Mouse (Mus musculus) hindbrain, postnatal 0 days (tissue): ENCODE measurements around the gene Asic1. TPM values are rescaled to one million over a fixed set of nuclear protein-coding genes. Genes with fewer than 3 reads are reported as not detected.

ENCODE experiments used
- ATAC-seq: fragments of 200-750 bp; cut with Nextera tagmentation; 2 replicates; pipeline ENCODE4 v1.8.0; 2017; ENCODE audit warnings: mild to moderate bottlenecking, moderate TSS enrichment, moderate library complexity
- DNase-seq: peaks from one replicate; pipeline ENCODE4 v3.0.0-alpha.2; 2015; ENCODE audit warnings: low spot score
- H3K27ac ChIP-seq: fragments of 300-500 bp; sonication (generic); 2 replicates; pipeline ENCODE4 v1.5.1; 2014; ENCODE audit warnings: mild to moderate bottlenecking
- H3K27me3 ChIP-seq: fragments of 300-500 bp; sonication (generic); 2 replicates; pipeline ENCODE4 v1.6.1; 2014; ENCODE audit warnings: low read length, mixed read lengths; ENCODE audit not compliant: insufficient read depth
- H3K36me3 ChIP-seq: fragments of 300-500 bp; sonication (generic); 2 replicates; pipeline ENCODE4 v1.6.1; 2014; ENCODE audit warnings: low read length, mixed read lengths; ENCODE audit not compliant: insufficient read depth
- H3K4me1 ChIP-seq: fragments of 300-500 bp; sonication (generic); 2 replicates; pipeline ENCODE4 v1.6.1; 2014; ENCODE audit warnings: antibody characterized with exemption, low read length, mixed read lengths; ENCODE audit not compliant: insufficient read depth
- H3K4me2 ChIP-seq: fragments of 300-500 bp; sonication (generic); 2 replicates; pipeline ENCODE4 v1.6.1; 2014; ENCODE audit warnings: low read depth, mild to moderate bottlenecking, low read length, moderate library complexity, mixed read lengths
- H3K4me3 ChIP-seq: fragments of 300-500 bp; sonication (generic); 2 replicates; pipeline ENCODE4 v1.5.1; 2014; ENCODE audit warnings: low read length
- H3K9ac ChIP-seq: fragments of 300-500 bp; sonication (generic); replicated peaks from 2 replicates; pipeline ENCODE4 v1.6.1; 2014; ENCODE audit warnings: mild to moderate bottlenecking, low read length, moderate library complexity, mixed read lengths
- H3K9me3 ChIP-seq: fragments of 300-500 bp; sonication (generic); 2 replicates; pipeline ENCODE4 v1.6.1; 2016; ENCODE audit warnings: low read length, mixed read lengths
- CTCF ChIP-seq: IDR thresholded peaks from 2 replicates; pipeline ENCODE4 v1.5.1; 2016; ENCODE audit warnings: antibody characterized with exemption, control low read depth, low read depth
- WGBS: fragments of 180-500 bp; shearing (Covaris S2); extraction: QIAGEN DNeasy Blood & Tissue Kit; methylation state at CpG from one replicate; pipeline ENCODE4 v1.1.7; 2014; 5-methylcytosine and 5-hydroxymethylcytosine counted together
- polyA plus RNA-seq: library from polyadenylated mRNA; unstranded; fragments of >200 nt; fragmentation: Nextera tagmentation; extraction: Ambion mirVana; gene quantifications from 2 replicates; pipeline ENCODE4 v1.2.1, GENCODE M21; 2015
- total RNA-seq: library from RNA; depleted of rRNA; stranded (reverse); fragments of >200 nt; gene quantifications from 2 replicates; pipeline ENCODE4 v1.2.3, GENCODE M21; 2014

The Asic1 gene
- total and polyA plus RNA-seq, 2 experiments from 2014 or later = 37.1 to 143 TPM

DNA sequence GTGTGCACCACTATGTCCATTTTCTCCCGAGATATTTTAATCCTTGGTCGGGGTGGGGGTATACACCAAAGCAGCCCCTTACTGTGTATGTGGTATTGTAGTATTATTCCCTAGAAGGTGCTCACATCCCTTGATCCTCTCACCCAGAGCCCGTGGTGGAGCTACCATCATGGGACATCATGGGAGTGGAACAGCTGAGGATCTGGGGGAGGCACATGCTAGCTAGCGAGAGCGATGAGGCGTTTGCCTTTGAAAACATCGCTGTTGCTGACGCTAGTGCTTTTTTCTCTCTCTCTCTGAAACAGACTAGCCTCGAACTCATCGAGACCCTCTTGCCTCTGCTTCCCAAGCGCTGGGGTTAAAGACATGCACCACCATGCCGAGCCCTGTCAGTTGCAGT, 46.6 kb downstream of the Asic1 start:
- ATAC-seq (no peak), DNase-seq (no peak)
- Histone ChIP-seq H3K27me3 (no peaks in the 10 kb centered on the region), H3K9ac (no peak overlapping the region), H3K9me3 (no peaks in the 10 kb centered on the region), H3K4me2 (no peak overlapping the region), H3K4me3 (no peak overlapping the region), H3K4me1 (peaks cover 16% of the 10 kb centered on the region), H3K36me3 (peaks cover 21% of the 10 kb centered on the region), H3K27ac (no peak overlapping the region)
- TF ChIP-seq CTCF = no peak
- 78% methylated on average over 12 of the region's 12 CpGs for WGBS

DNA sequence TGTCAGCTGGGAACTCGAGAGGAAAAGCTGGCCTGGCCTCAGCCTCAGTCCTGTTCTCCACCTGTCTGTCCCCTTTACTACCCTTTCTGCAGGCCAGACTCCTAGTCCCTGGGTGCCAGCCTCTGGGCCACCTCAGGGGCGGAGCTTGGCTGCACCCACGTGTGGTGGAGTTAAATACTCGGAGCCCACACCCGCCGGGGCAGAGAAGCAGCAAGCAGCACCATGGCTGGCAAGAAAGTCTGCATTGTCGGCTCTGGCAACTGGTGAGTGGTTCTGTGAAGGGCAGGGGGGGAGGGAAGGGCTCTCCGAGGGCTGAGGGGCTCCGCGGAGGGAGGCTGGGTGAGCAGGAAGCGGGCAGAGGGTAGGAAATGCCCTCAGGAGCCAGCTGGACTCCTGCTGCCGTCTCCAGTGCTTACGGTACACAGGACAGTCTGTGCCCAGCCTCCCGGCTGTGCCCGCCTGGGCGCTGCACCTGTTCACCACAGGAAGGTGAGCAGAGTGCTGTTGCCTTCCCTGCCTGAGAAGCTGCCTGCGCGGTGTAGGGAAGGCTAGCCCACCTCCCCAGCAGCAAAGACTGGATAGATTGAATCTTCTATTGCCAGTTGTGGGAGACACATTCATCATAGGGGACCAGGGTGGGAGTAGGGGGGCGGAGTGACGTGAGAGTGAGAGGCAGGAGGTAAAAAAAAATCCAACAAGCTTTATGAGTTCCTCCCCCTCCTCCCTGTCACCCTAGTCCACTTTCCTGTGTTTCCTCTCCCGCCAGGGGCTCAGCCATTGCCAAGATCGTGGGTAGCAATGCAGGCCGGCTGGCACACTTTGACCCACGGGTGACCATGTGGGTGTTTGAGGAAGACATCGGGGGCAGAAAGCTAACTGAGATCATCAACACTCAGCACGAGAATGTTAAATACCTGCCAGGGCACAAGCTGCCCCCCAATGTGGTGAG, 47.5 kb downstream of the Asic1 start, which contains the start of gene Gpd1:
Gene Gpd1, plus strand, starts transcription at position 130 of the 949 bp plus-strand sequence.
- WGBS = 38% methylated on average over 26 of the region's 26 CpGs

DNA sequence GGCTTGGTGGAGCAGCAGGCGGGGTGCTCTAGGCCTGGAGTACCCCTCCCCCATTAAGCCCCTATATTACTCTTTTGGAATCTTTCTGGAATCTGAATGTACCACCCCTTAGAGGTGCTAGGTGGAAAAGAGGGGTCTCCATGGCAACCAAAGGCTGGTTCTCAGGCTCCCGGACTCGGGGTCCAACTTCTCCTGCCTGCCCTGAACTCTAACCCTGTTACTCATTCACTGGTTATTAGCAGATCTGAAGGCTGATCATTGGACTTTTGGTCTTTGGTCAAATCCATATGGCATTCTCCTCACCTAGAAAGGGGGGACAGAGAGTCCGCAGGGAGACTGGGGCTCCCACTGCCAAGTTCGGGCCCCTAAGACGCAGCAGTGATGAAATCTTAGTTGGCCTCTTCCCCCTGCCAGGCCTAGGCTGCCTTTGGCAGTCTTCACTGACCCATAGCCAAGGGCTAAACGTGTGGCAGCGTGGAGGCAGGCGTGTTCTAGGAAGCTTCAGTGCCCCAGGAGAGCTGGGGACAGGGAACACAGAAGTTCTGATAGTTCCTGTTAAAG, 48.4 kb downstream of the Asic1 start:
- H3K9ac ChIP-seq = no peak overlapping the region; the same call in 1 of the 2 replicates
- no peak overlapping the region for H3K4me2 ChIP-seq
- H3K4me1 ChIP-seq = peaks cover 25% of the 10 kb centered on the region
- ATAC-seq (no peak), DNase-seq (no peak)
- H3K4me3 ChIP-seq = no peak overlapping the region
- no peaks in the 10 kb centered on the region for H3K9me3 ChIP-seq
- H3K36me3 ChIP-seq = peaks cover 4% of the 10 kb centered on the region
- WGBS = 68% methylated on average over 9 of the region's 9 CpGs
- no peaks in the 10 kb centered on the region for H3K27me3 ChIP-seq
- TF ChIP-seq CTCF = no peak
- H3K27ac ChIP-seq = no peak overlapping the region

More for the DNA sequence above, 47.5 kb downstream of the Asic1 start, which contains the start of gene Gpd1:
- H3K9me3 ChIP-seq = no peaks in the 10 kb centered on the region
- TF ChIP-seq CTCF = no peak
- H3K4me1 ChIP-seq = peaks cover 17% of the 10 kb centered on the region
- H3K9ac ChIP-seq = peak within 1 kb of the TSS; percentile 13; the same call in 1 of the 2 replicates
- H3K36me3 ChIP-seq = peaks cover 13% of the 10 kb centered on the region
- DNase-seq = peak; percentile 73
- peak; percentile 59 for ATAC-seq
- no peaks in the 10 kb centered on the region for H3K27me3 ChIP-seq
- H3K27ac ChIP-seq = peak within 1 kb of the TSS; percentile 72
- no peak within 1 kb of the TSS for H3K4me3 ChIP-seq
- peak within 1 kb of the TSS; percentile 27 for H3K4me2 ChIP-seq

DNA sequence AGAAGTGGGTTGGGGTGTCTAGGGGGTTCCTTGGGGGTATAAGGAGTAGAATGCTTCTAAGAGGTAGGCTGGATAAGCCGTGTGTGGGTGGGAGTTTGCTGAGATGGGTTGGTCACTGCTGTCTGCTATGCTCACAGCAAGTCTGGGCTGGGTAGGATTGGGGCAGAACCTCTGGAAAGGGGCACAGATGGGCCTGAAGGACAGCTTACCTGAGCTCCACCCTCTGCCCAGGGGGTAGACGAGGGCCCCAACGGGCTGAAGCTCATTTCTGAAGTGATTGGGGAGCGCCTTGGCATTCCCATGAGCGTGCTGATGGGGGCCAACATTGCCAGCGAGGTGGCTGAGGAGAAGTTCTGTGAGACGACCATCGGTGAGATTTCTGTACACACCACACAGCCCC, 49.7 kb downstream of the Asic1 start:
- no peak overlapping the region for H3K9ac ChIP-seq
- H3K4me3 ChIP-seq = no peak overlapping the region
- no peak overlapping the region for H3K4me2 ChIP-seq
- no peak overlapping the region for H3K27ac ChIP-seq
- 85% methylated on average over 8 of the region's 8 CpGs for WGBS
- H3K27me3 ChIP-seq = no peaks in the 10 kb centered on the region
- ATAC-seq (no peak), DNase-seq (no peak)
- H3K4me1 ChIP-seq = peaks cover 36% of the 10 kb centered on the region
- TF ChIP-seq CTCF = no peak
- H3K36me3 ChIP-seq = no peaks in the 10 kb centered on the region
- no peaks in the 10 kb centered on the region for H3K9me3 ChIP-seq

DNA sequence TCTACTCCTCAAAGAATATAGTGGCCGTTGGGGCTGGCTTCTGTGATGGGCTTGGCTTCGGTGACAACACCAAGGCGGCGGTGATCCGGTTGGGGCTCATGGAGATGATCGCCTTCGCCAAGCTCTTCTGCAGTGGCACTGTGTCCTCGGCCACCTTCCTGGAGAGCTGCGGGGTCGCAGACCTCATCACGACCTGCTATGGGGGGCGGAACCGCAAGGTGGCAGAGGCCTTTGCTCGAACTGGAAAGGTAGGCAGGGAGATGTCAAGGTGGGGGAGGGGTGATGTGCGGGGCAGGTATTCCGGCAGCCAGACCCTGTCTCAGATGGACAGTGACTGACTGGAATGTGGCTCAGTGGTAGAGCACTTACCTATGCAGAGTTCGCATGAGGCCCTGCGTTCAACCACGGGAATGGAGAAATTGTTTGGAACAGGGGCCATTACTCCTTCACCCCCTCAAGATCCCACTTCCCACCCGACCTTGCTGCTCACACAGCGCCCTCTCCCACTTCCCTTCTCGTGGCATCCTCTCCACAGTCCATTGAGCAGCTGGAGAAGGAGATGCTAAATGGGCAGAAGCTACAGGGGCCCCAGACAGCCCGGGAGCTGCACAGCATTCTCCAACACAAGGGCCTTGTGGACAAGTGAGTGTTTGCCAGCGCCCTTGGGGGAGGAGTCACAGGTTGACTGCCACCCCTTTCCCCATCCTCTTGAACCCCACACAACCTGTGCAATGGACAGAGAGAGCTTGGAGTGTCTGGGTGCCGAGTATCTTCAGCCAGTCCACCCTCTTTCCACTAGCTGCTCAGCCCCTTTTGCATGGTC, 52.0 kb downstream of the Asic1 start:
- H3K27me3 ChIP-seq = no peaks in the 10 kb centered on the region
- H3K27ac ChIP-seq = no peak overlapping the region
- no peak overlapping the region for H3K4me3 ChIP-seq
- H3K4me1 ChIP-seq = peaks cover 29% of the 10 kb centered on the region
- no peak overlapping the region for H3K9ac ChIP-seq
- no peaks in the 10 kb centered on the region for H3K9me3 ChIP-seq
- ATAC-seq (no peak), DNase-seq (no peak)
- no peak for TF ChIP-seq CTCF
- no peak overlapping the region for H3K4me2 ChIP-seq
- WGBS = 80% methylated on average over 25 of the region's 25 CpGs
- no peaks in the 10 kb centered on the region for H3K36me3 ChIP-seq

DNA sequence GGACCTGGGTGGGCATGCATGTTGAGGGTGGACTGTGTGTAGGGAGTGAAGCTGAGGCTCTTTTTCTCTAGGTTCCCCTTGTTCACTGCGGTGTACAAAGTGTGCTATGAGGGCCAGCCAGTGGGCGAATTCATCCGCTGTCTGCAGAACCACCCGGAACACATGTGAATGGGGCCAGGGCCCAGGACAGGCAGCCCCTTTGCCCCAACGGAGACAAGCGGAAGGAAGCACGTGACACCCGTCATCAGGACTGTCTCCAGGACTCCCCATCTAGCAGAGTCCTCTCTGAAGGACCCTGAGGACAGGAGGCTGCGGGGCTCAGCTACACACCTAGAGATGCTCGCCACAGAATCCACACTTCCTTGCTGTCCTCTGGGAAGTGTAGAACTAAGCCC, 52.9 kb downstream of the Asic1 start:
- Histone ChIP-seq H3K9me3 (no peaks in the 10 kb centered on the region), H3K36me3 (no peaks in the 10 kb centered on the region), H3K27ac (peak overlapping the region; percentile 78), H3K4me1 (peaks cover 25% of the 10 kb centered on the region), H3K4me3 (no peak overlapping the region), H3K27me3 (no peaks in the 10 kb centered on the region), H3K4me2 (no peak overlapping the region), H3K9ac (no peak overlapping the region)
- 48% methylated on average over 10 of the region's 10 CpGs for WGBS
- TF ChIP-seq CTCF = no peak
- DNase-seq (no peak), ATAC-seq (no peak)
